Mouse (Mus musculus): Measurements from ENCODE around the gene Grb10. TPM values are rescaled to one million over a fixed set of nuclear protein-coding genes. Genes with fewer than 3 reads are reported as not detected.

The Grb10 gene
- polyA plus RNA-seq, 1 experiment from 2014 or later, result 52.8 TPM

- H3K27me3 ChIP-seq, result peaks cover 3% of the 10 kb centered on the region
- CTCF ChIA-PET, result interaction anchor here (1.2 kb wide), 1 partner anchor 214 kb away, joined by 4 read pairs; no protein-coding TSS in a partner anchor
- DNase-seq (ENCODE audit: low read depth, low spot score) (no peak), ATAC-seq (no peak)
- TF ChIP-seq CTCF (IDR thresholded peaks at IDR 0.05), result no peak
- in situ Hi-C loops (cut with MboI; ENCODE audit: low pct_unique_long_range_greater_than_20kb), result no loop called here
- POLR2A ChIA-PET, result interaction anchor here (0.7 kb wide), 1 partner anchor 37 kb away, joined by 4 read pairs; no protein-coding TSS in a partner anchor
Measured at GRCm38 (mm10) chr11:12034371-12034770, 4.1 kb downstream of the Grb10 start.

- POLR2A ChIA-PET, result no interaction called here
- no peaks in the 10 kb centered on the region for H3K27me3 ChIP-seq
- ATAC-seq (no peak), DNase-seq (ENCODE audit: low read depth, low spot score) (no peak)
- no peak for TF ChIP-seq CTCF (IDR thresholded peaks at IDR 0.05)
- CTCF ChIA-PET, result interaction anchor here (1.0 to 1.3 kb wide), 2 partner anchors 12 to 17 kb away, joined by 3 to 6 read pairs; no protein-coding TSS in a partner anchor
- in situ Hi-C loops (cut with MboI; ENCODE audit: low pct_unique_long_range_greater_than_20kb), result no loop called here
Measured at GRCm38 (mm10) chr11:12032831-12033230, 5.7 kb downstream of the Grb10 start.

GRCm38 (mm10) chr11:12026638-12027037 is 11.8 kb downstream of the Grb10 start:
- no peak for TF ChIP-seq CTCF (IDR thresholded peaks at IDR 0.05)
- ChIA-PET CTCF (interaction anchor here (1.0 to 1.5 kb wide), 2 partner anchors 265 to 333 kb away, joined by 3 to 4 read pairs; no protein-coding TSS in a partner anchor), POLR2A (no interaction called here)
- DNase-seq (ENCODE audit: low read depth, low spot score) (no peak), ATAC-seq (no peak)
- in situ Hi-C loops (cut with MboI; ENCODE audit: low pct_unique_long_range_greater_than_20kb), result no loop called here
- no peaks in the 10 kb centered on the region for H3K27me3 ChIP-seq

GRCm38 (mm10) chr11:12025756-12026593 is 12.5 kb downstream of the Grb10 start:
- ChIA-PET CTCF (interaction anchor here (1.0 to 1.7 kb wide), 5 partner anchors 49 to 334 kb away, joined by 3 to 4 read pairs (median 3); no protein-coding TSS in a partner anchor), POLR2A (interaction anchor here (0.6 kb wide), 1 partner anchor 239 kb away, joined by 3 read pairs; no protein-coding TSS in a partner anchor)
- no peak for DNase-seq (ENCODE audit: low read depth, low spot score)
- peak; percentile 90 for ATAC-seq
- peak; percentile 99 for TF ChIP-seq CTCF (IDR thresholded peaks at IDR 0.05)
- in situ Hi-C loops (cut with MboI; ENCODE audit: low pct_unique_long_range_greater_than_20kb), result no loop called here
- H3K27me3 ChIP-seq, result no peaks in the 10 kb centered on the region

- no peak for DNase-seq (ENCODE audit: low read depth, low spot score)
- CTCF ChIA-PET, result interaction anchor here (0.8 to 1.7 kb wide), 5 partner anchors 9 to 329 kb away, joined by 3 to 4 read pairs (median 3); no protein-coding TSS in a partner anchor
Measured at GRCm38 (mm10) chr11:12025392-12025755, 13.1 kb downstream of the Grb10 start.

GRCm38 (mm10) chr11:12023051-12023450 is 15.4 kb downstream of the Grb10 start:
- ChIA-PET POLR2A (no interaction called here), CTCF (interaction anchor here (1.6 kb wide), 1 partner anchor 43 kb away, joined by 3 read pairs; no protein-coding TSS in a partner anchor)
- ATAC-seq (no peak), DNase-seq (ENCODE audit: low read depth, low spot score) (no peak)
- H3K27me3 ChIP-seq, result no peaks in the 10 kb centered on the region
- TF ChIP-seq CTCF (IDR thresholded peaks at IDR 0.05), result no peak
- in situ Hi-C loops (cut with MboI; ENCODE audit: low pct_unique_long_range_greater_than_20kb), result no loop called here

More at GRCm38 (mm10) chr11:12025392-12025755, 13.1 kb downstream of the Grb10 start:
- TF ChIP-seq CTCF (IDR thresholded peaks at IDR 0.05), result no peak
- ATAC-seq, result peak; percentile 29
- no peaks in the 10 kb centered on the region for H3K27me3 ChIP-seq
- in situ Hi-C loops (cut with MboI; ENCODE audit: low pct_unique_long_range_greater_than_20kb), result no loop called here
- POLR2A ChIA-PET, result interaction anchor here (0.6 kb wide), 1 partner anchor 238 kb away, joined by 3 read pairs; no protein-coding TSS in a partner anchor

- DNase-seq (ENCODE audit: low read depth, low spot score) (no peak), ATAC-seq (no peak)
- no peak for TF ChIP-seq CTCF (IDR thresholded peaks at IDR 0.05)
- in situ Hi-C loops (cut with MboI; ENCODE audit: low pct_unique_long_range_greater_than_20kb), result no loop called here
- no peaks in the 10 kb centered on the region for H3K27me3 ChIP-seq
- CTCF ChIA-PET, result no interaction called here
- POLR2A ChIA-PET, result no interaction called here
Measured at GRCm38 (mm10) chr11:12019651-12020050, 18.8 kb downstream of the Grb10 start.

- ATAC-seq, result no peak
- CTCF ChIA-PET, result interaction anchor here (1.2 kb wide), 1 partner anchor 21 kb away, joined by 4 read pairs; no protein-coding TSS in a partner anchor
- POLR2A ChIA-PET, result no interaction called here
- no peak for TF ChIP-seq CTCF (IDR thresholded peaks at IDR 0.05)
- no peaks in the 10 kb centered on the region for H3K27me3 ChIP-seq
- no peak for DNase-seq (ENCODE audit: low read depth, low spot score)
- in situ Hi-C loops (cut with MboI; ENCODE audit: low pct_unique_long_range_greater_than_20kb), result no loop called here
Measured at GRCm38 (mm10) chr11:12018604-12019003, 19.9 kb downstream of the Grb10 start.

- ChIA-PET POLR2A (no interaction called here), CTCF (interaction anchor here (1.1 kb wide), 1 partner anchor 12 kb away, joined by 3 read pairs; no protein-coding TSS in a partner anchor)
- TF ChIP-seq CTCF (IDR thresholded peaks at IDR 0.05), result no peak
- H3K27me3 ChIP-seq, result no peaks in the 10 kb centered on the region
- no peak for ATAC-seq
- DNase-seq (ENCODE audit: low read depth, low spot score), result no peak
- in situ Hi-C loops (cut with MboI; ENCODE audit: low pct_unique_long_range_greater_than_20kb), result no loop called here
Measured at GRCm38 (mm10) chr11:12010084-12010483, 28.4 kb downstream of the Grb10 start.

- no peaks in the 10 kb centered on the region for H3K27me3 ChIP-seq
- in situ Hi-C loops (cut with MboI; ENCODE audit: low pct_unique_long_range_greater_than_20kb), result no loop called here
- TF ChIP-seq CTCF (IDR thresholded peaks at IDR 0.05), result no peak
- DNase-seq (ENCODE audit: low read depth, low spot score) (no peak), ATAC-seq (no peak)
- ChIA-PET POLR2A (no interaction called here), CTCF (interaction anchor here (0.9 kb wide), 1 partner anchor 20 kb away, joined by 3 read pairs; no protein-coding TSS in a partner anchor)
Measured at GRCm38 (mm10) chr11:12000293-12000910, 38.1 kb downstream of the Grb10 start.

All from Patski (cell line).